Mouse (Mus musculus) liver, embryonic 14.5 days (tissue): Measurements from ENCODE around the gene Tmem56. TPM values are rescaled to one million over a fixed set of nuclear protein-coding genes. Genes with fewer than 3 reads are reported as not detected.
A peak's percentile ranks its signal among the peaks of the same experiment; 100 is the strongest.

ENCODE experiments used
- ATAC-seq: fragments of 200-750 bp; cut with Nextera tagmentation; 2 replicates; pipeline ENCODE4 v1.8.0; 2017; ENCODE audit warnings: moderate number of reproducible peaks, mild to moderate bottlenecking, moderate library complexity; ENCODE audit not compliant: insufficient read depth
- DNase-seq, 3 experiments: peaks; one replicate each; pipeline ENCODE4 v3.0.0-alpha.2; 2012 to 2013; ENCODE audit warnings: low read depth in 3 of 3, low spot score in 3 of 3
- H3K27ac ChIP-seq: fragments of 300-500 bp; sonication (generic); 2 replicates; pipeline ENCODE4 v1.5.1; 2014; ENCODE audit warnings: moderate library complexity, mild to moderate bottlenecking, control low read depth, inconsistent platforms
- H3K27me3 ChIP-seq: fragments of 300-500 bp; sonication (generic); 2 replicates; pipeline ENCODE4 v1.6.1; 2014; ENCODE audit warnings: mild to moderate bottlenecking, low read length, moderate library complexity; ENCODE audit not compliant: control insufficient read depth, insufficient read depth
- H3K36me3 ChIP-seq: fragments of 300-500 bp; sonication (generic); replicated peaks from 2 replicates; pipeline ENCODE4 v1.6.1; 2014; ENCODE audit warnings: low read depth; ENCODE audit not compliant: control insufficient read depth, insufficient read depth
- H3K4me1 ChIP-seq, 2 experiments: fragments of 200-500 bp in 1 of 2; fragments of 300-500 bp in 1 of 2; sonication (generic) in 1 of 2; replicated peaks; 2 replicates each; pipeline ENCODE4 v1.6.1; 2012 to 2014; ENCODE audit warnings: antibody characterized with exemption in 1 of 2, inconsistent platforms in 1 of 2, low read length in 1 of 2; ENCODE audit not compliant: control insufficient read depth in 2 of 2, insufficient read depth in 2 of 2
- H3K4me2 ChIP-seq: fragments of 300-500 bp; sonication (generic); 2 replicates; pipeline ENCODE4 v1.6.1; 2014; ENCODE audit warnings: low read depth, mild to moderate bottlenecking, control low read depth, moderate library complexity
- H3K4me3 ChIP-seq, 2 experiments: fragments of 200-500 bp in 1 of 2; fragments of 300-500 bp in 1 of 2; sonication (generic) in 1 of 2; 2 replicates each; pipeline ENCODE4 v1.5.1; 2012 to 2014; ENCODE audit warnings: low read depth in 2 of 2, low read length in 2 of 2, mild to moderate bottlenecking in 2 of 2, control low read depth in 1 of 2, inconsistent platforms in 1 of 2, moderate library complexity in 1 of 2; ENCODE audit not compliant: insufficient read depth in 1 of 2
- H3K9ac ChIP-seq: fragments of 300-500 bp; sonication (generic); replicated peaks from 2 replicates; pipeline ENCODE4 v1.6.1; 2014; ENCODE audit warnings: mild to moderate bottlenecking, control low read depth, moderate library complexity
- H3K9me3 ChIP-seq: fragments of 300-500 bp; sonication (generic); 2 replicates; pipeline ENCODE4 v1.6.1; 2016; ENCODE audit warnings: low read length, mixed read lengths; ENCODE audit not compliant: control insufficient read depth
- CTCF ChIP-seq: IDR thresholded peaks from 2 replicates; pipeline ENCODE4 v1.5.1; 2016; ENCODE audit warnings: antibody characterized with exemption, low read depth, control low read depth
- EP300 ChIP-seq: IDR thresholded peaks from 2 replicates; pipeline ENCODE4 v1.6.1; 2016; ENCODE audit warnings: antibody characterized with exemption, low read depth
- WGBS: fragments of 180-500 bp; shearing (Covaris S2); extraction: QIAGEN DNeasy Blood & Tissue Kit; methylation state at CpG from one replicate; pipeline ENCODE4 v1.1.7; 2014; ENCODE audit not compliant: insufficient replicate concordance; 5-methylcytosine and 5-hydroxymethylcytosine counted together
- polyA plus RNA-seq, 2 experiments: library from polyadenylated mRNA; depleted of rRNA in 1 of 2; stranded (reverse) in 1 of 2; unstranded in 1 of 2; fragments of >200 nt; fragmentation: Nextera tagmentation in 1 of 2; extraction: Ambion mirVana in 1 of 2; gene quantifications; 2 replicates each; pipeline versions ENCODE4 v1.2.1 to v1.2.3; 2012 to 2014

Gene Tmem56
- polyA plus RNA-seq, 2 experiments = 13.5 to 25.3 TPM

- TF ChIP-seq EP300 = no peak
- TF ChIP-seq CTCF = peak; percentile 66
- Histone ChIP-seq H3K36me3 (no peaks in the 10 kb centered on the region), H3K4me2 (no peak overlapping the region), H3K4me1 (peaks cover 6 to 11% of the 10 kb centered on the region in 2 experiments), H3K27ac (no peak overlapping the region), H3K4me3 (no peak overlapping the region), H3K9me3 (no peaks in the 10 kb centered on the region), H3K9ac (no peak overlapping the region), H3K27me3 (no peaks in the 10 kb centered on the region)
- no peak for ATAC-seq
- WGBS = 84% methylated on average over 2 of the region's 2 CpGs
- no peak for DNase-seq
Measured at GRCm38 (mm10) chr3:121287151-121287550, 4.3 kb upstream of the Tmem56 start.

GRCm38 (mm10) chr3:121285219-121285618 lies 2.3 kb upstream of the Tmem56 start:
- Histone ChIP-seq H3K27me3 (no peaks in the 10 kb centered on the region), H3K4me1 (peaks cover 0 to 4% of the 10 kb centered on the region in 2 experiments; a peak in 2 of 4 replicates), H3K27ac (no peak overlapping the region), H3K9me3 (no peaks in the 10 kb centered on the region), H3K4me3 (no peak overlapping the region), H3K4me2 (no peak overlapping the region), H3K36me3 (no peaks in the 10 kb centered on the region), H3K9ac (no peak overlapping the region)
- 81% methylated on average over 6 of the region's 6 CpGs for WGBS
- no peak for TF ChIP-seq EP300
- TF ChIP-seq CTCF = no peak
- DNase-seq (no peak), ATAC-seq (no peak)

GRCm38 (mm10) chr3:121279679-121280078 lies 3.2 kb downstream of the Tmem56 start:
- no peaks in the 10 kb centered on the region for H3K36me3 ChIP-seq
- no peak overlapping the region for H3K4me2 ChIP-seq
- 81% methylated on average over 14 of the region's 14 CpGs for WGBS

GRCm38 (mm10) chr3:121277557-121277956 lies 5.3 kb downstream of the Tmem56 start:
- Histone ChIP-seq H3K4me3 (no peak overlapping the region), H3K27me3 (no peaks in the 10 kb centered on the region), H3K36me3 (no peaks in the 10 kb centered on the region), H3K4me1 (peaks cover 0 to 4% of the 10 kb centered on the region in 2 experiments; a peak in 2 of 4 replicates), H3K9ac (no peak overlapping the region), H3K27ac (no peak overlapping the region), H3K9me3 (no peaks in the 10 kb centered on the region), H3K4me2 (no peak overlapping the region)
- no peak for DNase-seq
- 73% methylated on average over 4 of the region's 4 CpGs for WGBS
- TF ChIP-seq CTCF = no peak
- TF ChIP-seq EP300 = no peak
- ATAC-seq = no peak

More at GRCm38 (mm10) chr3:121279679-121280078, 3.2 kb downstream of the Tmem56 start:
- H3K27me3 ChIP-seq = no peaks in the 10 kb centered on the region
- no peak overlapping the region for H3K27ac ChIP-seq
- DNase-seq (no peak), ATAC-seq (peak; percentile 85)
- H3K9ac ChIP-seq = no peak overlapping the region
- no peaks in the 10 kb centered on the region for H3K9me3 ChIP-seq
- no peak overlapping the region for H3K4me3 ChIP-seq
- peaks cover 0 to 2% of the 10 kb centered on the region in 2 experiments; a peak in 2 of 4 replicates for H3K4me1 ChIP-seq
- peak; percentile 10; the same call in 1 of the 2 replicates for TF ChIP-seq CTCF
- no peak for TF ChIP-seq EP300

GRCm38 (mm10) chr3:121277009-121277408 lies 5.9 kb downstream of the Tmem56 start:
- Histone ChIP-seq H3K4me2 (no peak overlapping the region), H3K27ac (no peak overlapping the region), H3K4me3 (no peak overlapping the region), H3K9ac (no peak overlapping the region), H3K4me1 (peaks cover 0 to 4% of the 10 kb centered on the region in 2 experiments; a peak in 2 of 4 replicates), H3K9me3 (no peaks in the 10 kb centered on the region), H3K36me3 (no peaks in the 10 kb centered on the region), H3K27me3 (no peaks in the 10 kb centered on the region)
- no peak for ATAC-seq
- no peak for TF ChIP-seq EP300
- TF ChIP-seq CTCF = no peak
- no peak for DNase-seq
- WGBS = 75% methylated on average over 4 of the region's 4 CpGs
